Mouse (Mus musculus): ENCODE measurements around the gene Fads6.

Gene Fads6

DNA sequence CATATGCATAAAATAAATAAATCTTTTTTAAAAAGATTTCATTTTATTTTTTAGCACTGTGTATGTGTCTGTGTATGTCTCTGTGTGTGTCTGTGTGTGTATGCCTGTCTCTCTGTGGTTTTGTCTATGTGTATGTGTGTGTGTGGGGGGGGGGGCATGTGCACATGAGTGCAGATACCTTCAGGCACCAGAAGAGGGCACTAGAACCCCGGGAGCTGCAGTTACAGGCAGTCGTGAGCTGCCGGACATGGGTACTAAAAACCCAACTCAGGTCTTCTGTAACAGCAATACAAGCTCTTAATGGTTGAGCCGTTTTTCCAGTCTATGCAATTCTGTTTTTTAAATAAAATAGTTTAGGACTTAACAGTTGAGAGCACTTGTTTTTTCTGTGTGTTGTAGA lies 3.3 kb upstream of the Fads6 start:
- no peak for DNase-seq (ENCODE audit: low read depth)

DNA sequence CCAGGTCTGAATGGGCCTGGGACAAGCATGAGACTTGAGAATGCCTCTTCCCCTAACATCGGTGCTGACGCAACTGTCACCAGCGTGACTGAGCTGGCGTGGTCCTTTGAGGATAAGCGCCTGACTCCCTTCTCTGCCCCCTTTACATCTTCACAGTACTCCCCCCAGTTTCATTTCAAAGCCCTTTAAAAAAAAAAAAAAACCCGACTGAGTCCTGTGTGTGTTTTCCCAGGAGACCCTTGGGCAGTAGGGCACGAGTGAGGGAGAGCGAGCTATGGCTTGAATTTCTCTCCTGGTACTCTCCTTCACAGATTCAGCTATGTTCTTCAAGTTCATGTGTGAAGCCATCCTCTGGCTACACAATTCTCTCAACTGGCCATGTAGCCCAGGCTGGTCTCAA lies 697 bp upstream of the Fads6 start:
- DNase-seq (ENCODE audit: low read depth), result no peak

DNA sequence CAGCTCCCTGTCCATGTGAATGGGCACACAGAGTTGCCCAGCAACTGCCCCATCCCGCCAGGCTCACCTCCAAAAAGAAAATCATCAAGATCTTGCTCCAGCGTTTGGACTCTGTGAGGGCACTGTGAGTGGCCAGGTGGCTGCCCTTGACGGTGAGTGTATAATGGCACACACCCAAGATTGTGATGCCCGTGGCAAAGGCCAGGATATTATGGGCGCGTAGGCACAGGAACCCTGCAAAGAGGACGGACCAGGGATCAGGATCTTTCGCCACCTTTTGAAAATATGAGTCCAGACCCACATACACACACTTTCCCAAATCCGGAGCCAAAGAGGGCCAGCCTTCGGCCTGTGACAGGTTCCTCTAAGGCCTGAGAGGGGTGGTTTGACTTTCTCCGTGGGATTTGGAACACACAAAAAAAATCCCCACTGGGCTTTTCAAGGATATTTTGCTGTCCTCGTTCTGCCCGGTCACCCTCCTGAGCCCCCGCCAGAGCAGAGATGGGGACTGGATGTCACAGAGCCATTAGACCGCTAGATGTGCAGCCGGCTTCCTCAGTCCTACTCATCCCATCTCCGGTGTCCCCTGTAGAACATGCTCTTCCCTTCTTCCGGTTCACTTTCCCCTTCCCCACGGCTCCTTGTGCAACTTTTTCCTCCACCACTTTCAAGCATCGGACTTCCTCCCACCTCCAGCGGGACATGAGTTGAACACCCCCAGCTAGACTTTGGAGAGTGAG lies 822 bp downstream of the Fads6 start:
- DNase-seq (ENCODE audit: low read depth), result no peak

DNA sequence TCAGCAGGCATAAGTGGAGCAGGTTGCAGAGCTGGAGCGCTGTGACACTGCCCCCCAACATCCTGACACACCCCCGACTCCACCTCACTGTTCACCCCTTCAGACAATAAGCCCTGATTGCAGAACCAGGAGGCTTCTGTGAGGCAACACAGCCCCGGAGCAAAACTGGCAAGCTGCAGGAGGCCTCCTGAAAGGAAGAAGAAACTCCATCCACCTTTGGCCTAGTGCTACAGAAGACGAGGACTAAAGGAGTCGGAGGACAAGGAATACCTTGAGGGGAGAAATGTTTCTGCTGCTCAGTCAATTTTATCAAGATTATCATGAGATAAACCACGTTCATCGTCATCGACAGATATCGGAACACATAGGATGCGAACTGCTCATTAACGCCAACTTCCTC lies 1.5 kb downstream of the Fads6 start:
- DNase-seq (ENCODE audit: low read depth), result no peak

DNA sequence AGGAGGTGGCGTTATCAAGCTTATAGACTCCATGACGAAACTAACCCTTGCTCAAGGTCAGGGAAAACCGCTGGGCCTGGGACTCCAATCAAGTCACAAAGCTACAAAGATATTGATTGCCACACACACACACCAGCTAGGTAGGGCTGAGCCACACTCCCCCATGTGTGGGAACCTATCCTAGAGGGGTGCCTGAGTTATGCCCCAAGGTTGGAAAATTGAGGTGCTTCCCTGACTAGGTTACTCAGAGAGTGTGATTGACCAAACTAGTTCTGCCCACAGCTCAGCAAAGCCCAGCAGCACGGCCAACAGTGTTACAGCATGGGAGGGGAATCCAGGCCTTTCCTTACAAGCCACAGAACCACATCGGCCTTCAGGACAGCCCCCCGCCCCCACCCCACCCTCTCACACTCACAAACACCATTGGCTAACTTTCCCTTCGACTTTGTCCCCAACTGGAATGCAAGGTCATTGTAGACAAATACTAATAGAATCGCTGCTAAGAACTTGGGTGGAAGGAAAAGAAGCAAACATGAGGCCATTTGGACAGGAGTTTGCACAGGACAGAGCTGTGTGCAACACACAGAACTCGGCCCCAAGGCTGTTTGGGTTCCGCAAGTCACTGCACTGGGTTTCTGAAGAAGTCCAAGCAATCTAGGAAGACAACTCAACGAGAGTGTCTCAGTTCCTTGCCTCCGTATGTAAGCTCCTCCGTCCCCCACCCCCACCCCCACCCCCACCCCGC lies 4.7 kb downstream of the Fads6 start:
- DNase-seq (ENCODE audit: low read depth), result no peak

DNA sequence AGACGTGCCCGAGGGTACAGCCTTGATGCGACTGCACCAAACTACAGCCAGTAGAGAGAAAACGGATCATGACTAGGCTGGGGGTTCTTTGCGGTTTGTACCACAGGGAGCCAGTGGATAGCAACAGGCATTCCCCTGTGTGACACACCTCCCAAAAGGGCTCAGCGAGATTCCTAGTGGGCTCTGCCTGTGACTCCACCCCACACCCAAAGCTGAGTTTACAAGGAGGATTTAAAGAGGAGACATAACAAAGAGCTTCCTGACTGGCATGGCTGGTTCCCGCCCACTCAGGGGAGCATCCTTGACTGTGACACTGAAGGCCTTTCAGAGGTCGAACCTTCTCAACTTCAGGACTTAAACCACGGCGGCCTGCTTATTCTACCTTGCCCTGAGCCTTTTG lies 6.0 kb downstream of the Fads6 start:
- DNase-seq (ENCODE audit: low read depth), result no peak

DNA sequence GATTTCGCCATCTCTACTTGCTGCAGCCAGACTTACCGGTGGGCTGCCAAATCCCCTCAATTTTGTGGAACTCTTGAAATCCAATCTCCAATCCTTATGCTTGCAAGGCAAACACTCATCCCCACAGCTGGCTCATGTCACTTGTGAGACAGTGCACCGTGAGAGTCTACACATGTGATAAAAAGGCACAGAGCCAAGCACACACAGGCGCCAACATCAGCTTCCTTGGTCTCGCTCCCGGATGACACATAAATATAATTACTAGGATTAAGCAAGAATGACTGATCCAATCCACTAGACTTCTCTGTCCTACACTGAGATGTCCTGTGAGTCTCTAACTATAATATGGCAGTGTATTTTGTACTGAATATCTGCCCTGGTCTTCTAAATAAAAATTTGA lies 6.5 kb downstream of the Fads6 start:
- no peak for DNase-seq (ENCODE audit: low read depth)

DNA sequence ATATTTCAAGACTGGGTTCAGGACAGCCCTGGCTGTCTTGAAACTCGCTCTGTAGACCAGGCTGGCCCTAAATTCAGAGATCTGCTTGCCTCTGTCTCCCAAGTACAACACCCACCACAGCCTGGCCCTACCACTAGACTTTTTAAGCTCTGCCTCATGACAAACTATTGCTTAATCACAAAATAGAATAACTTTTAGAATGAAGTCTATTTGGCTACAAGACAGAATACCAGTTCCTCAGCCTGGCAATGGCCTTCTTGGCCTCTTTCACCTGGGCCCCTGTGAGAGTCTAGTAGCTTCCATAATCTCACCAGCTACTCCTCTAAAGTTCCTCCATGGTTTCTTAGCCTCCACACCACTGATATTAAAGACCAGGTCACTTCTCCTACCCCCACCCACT lies 7.1 kb downstream of the Fads6 start:
- no peak for DNase-seq (ENCODE audit: low read depth)

DNA sequence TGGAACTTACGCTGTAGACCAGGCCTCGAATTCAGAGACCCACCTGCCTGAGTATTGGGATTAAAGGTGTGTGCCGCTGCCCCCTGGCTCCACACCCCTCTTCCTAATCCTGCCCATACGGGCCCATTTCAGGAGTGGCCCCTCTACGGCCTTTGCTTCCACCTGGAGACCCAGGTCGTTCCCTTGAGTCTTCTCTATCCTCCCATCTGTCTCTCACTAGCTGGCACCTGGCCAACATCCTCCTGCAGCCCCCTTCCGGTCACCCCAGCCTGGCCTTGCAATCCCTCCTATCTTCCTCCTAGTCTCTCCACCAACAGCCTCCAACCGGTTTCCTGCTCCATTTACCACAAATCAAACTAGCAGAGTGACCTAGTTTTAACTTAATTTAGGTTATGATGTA lies 7.6 kb downstream of the Fads6 start:
- no peak for DNase-seq (ENCODE audit: low read depth)

DNA sequence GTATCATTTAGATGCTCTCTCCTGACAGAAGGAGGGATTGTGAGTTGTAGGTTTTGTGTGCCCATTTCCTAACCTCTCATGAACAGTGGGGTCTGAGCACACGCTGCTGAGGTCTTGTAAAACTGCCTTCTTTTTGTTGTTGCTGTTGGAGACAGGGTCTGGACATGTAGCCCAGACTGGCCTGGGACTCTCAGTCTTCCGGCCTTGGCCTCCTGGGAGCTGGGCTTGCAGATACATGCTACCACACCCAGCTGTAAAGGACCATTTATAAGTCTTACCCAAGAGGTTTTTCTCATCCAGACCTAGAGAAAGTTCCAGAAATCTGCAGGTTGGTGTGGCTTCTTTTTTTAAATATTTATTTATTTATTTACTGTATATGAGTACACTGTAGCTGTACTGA lies 9.2 kb downstream of the Fads6 start:
- DNase-seq (ENCODE audit: low read depth), result no peak

DNA sequence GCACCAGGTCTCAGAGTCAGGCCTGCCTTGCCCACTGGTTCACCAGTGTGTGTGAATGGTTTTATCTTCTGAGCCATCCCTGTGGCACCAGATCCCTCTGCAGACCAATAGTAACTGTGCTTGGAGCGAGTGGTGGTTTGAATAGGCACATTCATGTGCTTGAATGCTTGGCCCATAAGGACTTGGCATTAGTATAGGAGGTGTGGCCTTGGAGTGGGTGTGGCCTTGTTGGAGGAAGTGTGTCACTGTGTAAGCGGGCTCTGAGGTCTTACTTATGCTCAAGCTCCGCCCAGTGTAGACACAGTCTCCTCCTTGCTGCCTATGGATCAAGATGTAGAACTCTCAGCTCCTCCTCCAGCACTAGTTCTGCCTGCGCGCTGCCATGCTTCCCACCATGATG lies 10.1 kb downstream of the Fads6 start:
- DNase-seq (ENCODE audit: low read depth), result no peak

DNA sequence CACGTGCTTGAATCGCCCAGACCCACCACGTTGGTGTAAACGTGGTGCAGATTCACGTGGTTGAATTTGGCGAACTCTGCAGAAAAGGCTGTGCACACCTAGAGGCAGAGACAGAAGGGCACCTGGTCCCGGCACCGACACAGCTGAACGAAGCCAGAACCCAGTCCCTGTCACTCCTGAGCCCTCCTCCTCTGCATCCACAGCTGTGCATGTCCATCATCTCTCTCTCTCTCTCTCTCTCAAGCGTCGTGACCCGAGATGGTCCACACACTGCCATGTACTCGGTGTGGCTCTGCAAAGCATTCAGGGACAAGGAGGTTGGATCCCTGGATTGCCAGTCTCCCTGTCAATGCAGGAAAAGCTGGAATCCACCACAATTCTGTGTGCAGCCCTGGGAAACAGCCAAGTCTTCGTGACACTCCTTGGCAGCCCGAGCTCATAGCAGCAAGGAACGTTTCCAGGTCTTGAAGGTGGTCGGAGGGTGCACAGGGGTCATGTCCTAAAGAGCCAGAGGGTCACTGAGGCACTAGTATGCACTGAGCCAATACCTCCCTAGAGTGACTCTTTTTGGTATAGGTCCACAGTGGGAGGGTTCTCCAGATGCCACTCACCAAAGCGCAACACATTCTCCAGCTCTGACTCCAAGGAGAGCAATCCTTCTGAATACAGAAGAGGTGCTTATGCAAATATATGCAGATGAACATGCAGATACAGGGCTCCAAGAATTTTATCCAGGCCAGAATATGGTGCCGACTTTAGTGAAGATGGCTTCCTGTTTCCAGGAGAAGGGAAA lies 11.1 kb downstream of the Fads6 start:
- no peak for DNase-seq (ENCODE audit: low read depth)

DNA sequence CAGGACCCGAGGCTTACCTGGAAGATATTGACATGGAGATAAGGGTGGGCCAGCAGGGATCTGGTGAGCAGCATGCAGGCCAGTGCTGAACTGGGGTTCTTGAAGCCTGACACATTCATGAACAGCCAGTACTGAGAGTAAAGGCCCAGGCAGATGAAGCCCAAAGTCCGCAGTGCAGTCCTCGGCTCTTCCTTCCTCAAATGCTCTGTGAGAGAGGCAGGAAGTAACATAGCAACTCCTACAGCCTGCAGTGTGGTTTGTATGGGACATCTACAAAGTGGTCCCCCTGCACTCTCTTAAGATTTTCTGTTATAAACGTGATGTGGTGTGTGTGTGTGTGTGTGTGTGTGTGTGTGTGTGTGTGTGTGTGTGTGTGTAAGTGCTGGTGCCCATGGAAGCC lies 12.2 kb downstream of the Fads6 start:
- DNase-seq (ENCODE audit: low read depth), result no peak

DNA sequence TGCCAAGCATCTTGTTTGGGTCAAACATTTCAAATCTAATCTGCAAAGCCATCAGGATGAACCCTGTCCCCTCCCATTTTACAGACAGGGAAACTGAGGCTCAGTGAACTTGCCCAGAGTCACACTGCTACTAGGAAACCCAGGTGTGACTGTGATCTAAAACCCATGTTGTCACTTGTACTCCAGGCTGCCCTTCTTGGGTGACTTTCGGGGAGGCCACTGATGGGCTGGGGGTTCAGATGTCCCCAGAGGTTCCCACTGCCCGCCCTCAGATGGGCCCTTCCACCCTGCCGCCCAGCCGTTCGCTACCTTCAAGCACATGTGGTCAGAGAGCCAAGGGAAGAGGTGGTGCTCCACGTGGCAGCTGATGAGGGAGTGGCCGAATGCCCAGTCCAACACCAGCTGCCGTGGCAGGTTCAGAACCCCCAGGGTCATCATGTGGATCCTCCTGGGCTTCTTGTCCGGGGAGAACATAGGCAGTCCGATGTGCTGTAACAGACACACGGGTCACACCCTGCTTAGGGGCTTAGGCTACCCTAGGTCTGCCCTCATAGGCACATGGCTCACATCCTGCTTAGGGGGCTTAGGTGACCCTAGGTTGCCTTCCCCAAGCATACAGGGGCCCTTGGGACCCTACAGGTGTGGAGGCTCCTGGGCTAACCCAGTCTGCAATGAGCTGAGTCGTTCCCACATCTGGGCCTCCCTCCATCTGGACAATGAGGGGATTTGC lies 13.4 kb downstream of the Fads6 start:
- DNase-seq (ENCODE audit: low read depth), result no peak

DNA sequence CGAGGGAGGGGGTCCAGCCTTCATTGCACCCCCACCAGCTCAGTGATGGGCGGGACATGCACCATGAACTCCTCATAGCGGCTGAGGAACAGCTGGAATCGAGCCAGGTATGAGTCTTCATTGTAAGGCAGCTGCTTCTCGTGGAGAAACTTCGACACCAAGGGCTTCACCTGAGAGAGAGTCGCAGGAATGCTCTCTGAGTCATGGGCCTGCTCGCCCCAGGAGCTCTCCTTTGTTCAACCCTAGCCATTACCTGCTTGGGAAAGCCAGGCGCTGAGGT lies 14.0 kb downstream of the Fads6 start:
- DNase-seq (ENCODE audit: low read depth), result no peak

DNA sequence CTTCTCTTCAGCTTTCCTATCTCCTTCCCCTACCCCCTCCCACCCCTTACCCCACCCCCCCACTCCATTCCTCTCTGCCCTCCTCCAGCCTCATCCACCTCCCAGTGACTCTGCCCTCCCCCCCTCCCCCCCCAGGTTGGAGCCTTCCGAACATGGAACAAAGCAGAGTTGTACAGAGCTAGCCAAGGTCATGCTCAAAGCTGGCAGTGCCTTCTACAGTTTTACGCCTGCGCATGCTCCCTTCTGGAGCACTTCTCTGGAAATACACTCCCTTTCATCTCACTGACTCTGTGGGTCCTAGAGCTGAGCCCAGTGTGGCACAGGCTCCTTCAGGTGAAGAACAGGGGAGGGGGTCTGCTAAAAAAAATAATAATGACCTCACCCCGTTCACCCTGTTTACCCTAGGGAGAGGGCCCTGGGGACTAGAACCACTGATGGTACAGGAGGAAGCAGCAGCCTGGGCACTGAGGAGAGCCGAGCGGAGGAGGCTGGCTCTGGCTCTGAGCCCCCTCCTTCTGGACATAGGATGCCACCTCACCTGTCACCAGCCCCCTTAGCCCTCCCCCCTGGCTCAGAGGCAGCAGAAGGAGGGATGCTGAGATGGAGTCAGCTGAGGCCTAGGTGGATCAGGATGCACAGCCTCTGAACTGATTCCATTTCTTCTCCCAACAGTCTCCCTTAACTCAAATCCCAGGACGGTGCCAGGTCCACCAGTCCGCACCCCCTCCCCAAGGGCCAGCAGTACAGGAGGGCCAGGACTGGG lies 14.6 kb downstream of the Fads6 start:
- no peak for DNase-seq (ENCODE audit: low read depth)

DNA sequence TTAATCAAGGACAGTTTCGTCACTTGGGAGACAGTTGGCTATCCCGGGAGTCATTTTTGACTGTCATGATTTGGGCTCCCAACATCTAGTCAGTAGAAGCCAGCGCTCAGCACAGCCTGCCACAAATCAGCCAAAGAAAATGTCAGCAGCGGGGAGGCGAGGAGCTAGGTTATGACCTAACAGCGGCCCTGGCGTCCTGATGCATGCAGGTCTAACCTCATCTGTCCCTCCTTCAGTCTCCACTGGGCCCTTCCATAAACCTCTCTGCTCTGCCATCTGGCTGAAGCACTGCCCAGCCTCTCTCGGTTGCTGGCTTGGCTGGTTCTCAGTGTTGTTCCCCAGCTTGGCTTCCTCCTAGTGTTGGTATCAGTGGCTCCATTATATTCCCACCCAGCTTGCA lies 15.2 kb downstream of the Fads6 start:
- no peak for DNase-seq (ENCODE audit: low read depth)

DNA sequence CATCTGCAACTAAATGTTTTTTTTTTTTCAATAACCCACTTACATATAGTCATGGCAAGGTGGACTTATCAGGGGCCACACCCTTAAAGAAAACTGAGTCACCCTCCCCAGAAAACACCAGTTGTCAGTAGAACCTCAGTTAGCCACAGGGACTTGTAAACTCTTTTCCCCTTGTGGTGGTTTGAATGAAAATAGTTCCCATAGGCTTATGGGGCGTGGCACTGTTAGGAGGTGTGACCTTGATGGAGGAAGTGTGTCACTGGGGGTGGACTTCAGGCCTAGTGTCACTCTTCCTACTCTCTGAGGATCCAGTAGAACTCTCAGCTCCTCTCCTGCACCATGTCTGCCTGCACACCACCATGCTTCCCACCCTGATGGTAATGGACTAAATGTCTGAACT lies 17.7 kb downstream of the Fads6 start:
- DNase-seq (ENCODE audit: low read depth), result no peak

DNA sequence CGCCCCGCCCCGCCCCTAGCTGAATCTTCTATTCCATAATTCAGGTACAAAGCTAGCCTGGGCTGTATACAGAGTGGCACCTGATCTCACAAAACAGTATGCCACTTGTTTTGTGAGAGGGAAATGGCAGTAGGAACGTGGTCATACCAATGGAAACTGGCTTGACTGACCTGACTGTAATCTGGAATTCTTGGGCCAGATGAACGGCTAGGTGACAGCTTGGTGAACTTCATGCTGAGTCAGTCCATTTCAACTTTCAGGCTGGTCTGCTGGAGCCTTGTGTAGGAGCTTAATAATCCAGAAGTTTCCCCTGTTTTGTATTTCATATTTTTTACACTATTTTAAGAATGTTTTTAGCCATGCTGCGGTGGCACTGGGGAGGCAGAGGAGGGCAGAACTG lies 19.3 kb downstream of the Fads6 start:
- no peak for DNase-seq (ENCODE audit: low read depth)

DNA sequence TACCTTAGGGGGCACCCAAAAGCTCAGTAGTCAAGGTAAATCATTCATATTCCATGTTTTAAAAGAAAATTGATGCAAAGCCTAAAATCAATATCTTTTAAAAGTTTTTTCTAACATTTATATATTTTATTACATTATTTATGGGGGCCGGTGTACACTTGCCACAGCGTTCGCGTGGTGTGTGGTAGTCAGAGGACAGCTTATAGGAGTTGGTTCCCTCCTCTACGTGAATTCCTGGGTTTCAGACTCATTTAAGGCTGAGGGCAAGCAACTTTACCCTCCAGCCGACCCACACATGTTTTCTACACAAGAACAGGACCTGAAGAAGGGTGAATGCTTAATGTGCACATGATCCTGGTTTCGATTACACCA lies 19.9 kb downstream of the Fads6 start:
- no peak for DNase-seq (ENCODE audit: low read depth)

DNA sequence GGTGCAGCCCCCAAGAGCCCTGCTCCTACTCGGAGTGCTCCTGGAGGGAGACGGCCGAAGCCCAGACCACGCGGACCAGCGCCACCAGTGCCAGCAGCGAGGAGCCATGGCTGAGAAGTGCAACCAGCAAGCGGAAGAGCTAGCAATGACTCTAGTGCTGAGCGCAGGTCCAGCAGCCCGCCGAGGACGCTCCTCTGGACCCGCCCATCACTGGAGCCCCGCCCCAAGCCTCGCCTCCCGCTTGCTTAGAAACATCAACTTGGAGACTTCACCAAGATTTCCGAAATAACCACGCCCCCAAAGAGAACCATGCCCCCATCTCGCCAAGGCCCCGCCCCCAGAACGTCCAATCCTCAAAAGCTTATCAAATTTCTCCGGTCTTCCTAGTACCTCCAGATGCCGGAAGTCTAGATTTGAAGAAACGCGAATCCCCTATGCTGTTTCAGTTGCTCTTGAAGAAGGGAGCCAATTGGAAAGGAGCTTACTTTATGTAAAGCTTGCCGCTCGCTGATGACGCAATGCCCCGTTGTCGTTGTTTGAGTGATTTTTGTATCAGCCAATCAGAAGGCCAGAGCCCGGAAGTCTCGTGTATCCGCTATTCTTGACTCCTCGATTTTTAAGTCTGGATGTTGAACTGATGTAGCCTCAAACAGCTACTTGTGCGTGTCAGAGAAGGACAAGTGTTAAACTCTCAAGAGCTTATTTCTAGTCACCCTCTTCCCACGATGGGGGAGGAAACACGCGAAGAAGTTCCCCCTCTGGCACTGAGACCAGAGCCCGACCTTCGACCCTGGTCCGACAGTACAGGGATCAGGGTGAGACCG lies 20.5 kb downstream of the Fads6 start, which contains the start of gene Fdxr:
Gene Fdxr, minus strand, starts transcription at position 271 of the 824 bp plus-strand sequence.
- DNase-seq (ENCODE audit: low read depth), result peak; percentile 100

Data from naive thymus-derived CD4-positive, alpha-beta T cell, adult 2 months (primary cell).